Mouse (Mus musculus): ENCODE measurements at regions not wholly inside any gene's neighbourhood (a gene's known extent, or its start where the extent isn't known, plus 50 kb on each side); places are given as distances from the start of the nearest gene placed in this dataset.

DNA sequence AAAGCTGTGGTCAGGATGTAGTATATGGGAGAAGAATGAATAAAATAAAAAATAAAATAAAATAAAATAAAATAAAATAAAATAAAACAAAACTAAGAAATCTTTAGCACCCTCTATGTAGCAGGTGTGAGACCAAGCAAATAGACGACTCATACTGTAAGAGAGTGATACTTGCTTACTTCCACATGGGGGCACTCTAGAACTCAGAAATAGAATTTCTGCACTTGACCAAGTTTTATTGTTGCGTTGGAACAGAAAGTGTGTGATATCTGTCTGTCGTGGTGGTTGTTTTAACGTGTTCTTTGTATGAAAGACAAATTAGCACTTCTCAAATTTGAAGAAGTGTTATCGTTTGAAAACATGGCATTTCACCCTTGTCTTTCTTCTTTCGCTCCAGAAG is 125.4 kb downstream of the Dthd1 start:
- Histone ChIP-seq H3K4me1 (replicated peaks; ENCODE audit: control insufficient read depth, insufficient read depth) (no peaks in the 10 kb centered on the region), H3K9me3 (ENCODE audit: control insufficient read depth, low read length) (no peaks in the 10 kb centered on the region), H3K36me3 (ENCODE audit: control insufficient read depth, insufficient read depth, low read length) (no peaks in the 10 kb centered on the region), H3K27ac (replicated peaks) (no peak overlapping the region), H3K9ac (ENCODE audit: low read length) (no peak overlapping the region), H3K4me2 (replicated peaks; ENCODE audit: low read depth) (no peak overlapping the region), H3K4me3 (ENCODE audit: low read depth, low read length) (no peak overlapping the region), H3K27me3 (ENCODE audit: control insufficient read depth, insufficient read depth, low read length) (no peaks in the 10 kb centered on the region)
- TF ChIP-seq EP300 (optimal IDR thresholded peaks at IDR 0.05) (no peak), CTCF (IDR thresholded peaks at IDR 0.05; ENCODE audit: low read depth) (peak; percentile 70)
- ATAC-seq (ENCODE audit: low FRiP score, low TSS enrichment): no peak
- no peak for DNase-seq (ENCODE audit: low spot score)
- 31% methylated on average over 6 of the region's 6 CpGs for WGBS

Data from stomach, postnatal 0 days (tissue).